Mouse (Mus musculus) cortical plate, adult 2 months (tissue): ENCODE measurements around the gene BC035044.

Experiments used
- CTCF ChIP-seq: fragments of 200-500 bp; IDR thresholded peaks from 2 replicates; pipeline ENCODE4 v1.5.1; 2011; ENCODE audit warnings: mild to moderate bottlenecking, control low read depth, low read length; ENCODE audit not compliant: insufficient read depth; ENCODE audit errors: extremely low read depth
- POLR2A ChIP-seq: fragments of 200-500 bp; IDR thresholded peaks from 2 replicates; pipeline ENCODE4 v1.6.1; 2011; ENCODE audit warnings: mild to moderate bottlenecking, low read length, control low read depth; ENCODE audit not compliant: insufficient read depth; ENCODE audit errors: extremely low read depth

DNA sequence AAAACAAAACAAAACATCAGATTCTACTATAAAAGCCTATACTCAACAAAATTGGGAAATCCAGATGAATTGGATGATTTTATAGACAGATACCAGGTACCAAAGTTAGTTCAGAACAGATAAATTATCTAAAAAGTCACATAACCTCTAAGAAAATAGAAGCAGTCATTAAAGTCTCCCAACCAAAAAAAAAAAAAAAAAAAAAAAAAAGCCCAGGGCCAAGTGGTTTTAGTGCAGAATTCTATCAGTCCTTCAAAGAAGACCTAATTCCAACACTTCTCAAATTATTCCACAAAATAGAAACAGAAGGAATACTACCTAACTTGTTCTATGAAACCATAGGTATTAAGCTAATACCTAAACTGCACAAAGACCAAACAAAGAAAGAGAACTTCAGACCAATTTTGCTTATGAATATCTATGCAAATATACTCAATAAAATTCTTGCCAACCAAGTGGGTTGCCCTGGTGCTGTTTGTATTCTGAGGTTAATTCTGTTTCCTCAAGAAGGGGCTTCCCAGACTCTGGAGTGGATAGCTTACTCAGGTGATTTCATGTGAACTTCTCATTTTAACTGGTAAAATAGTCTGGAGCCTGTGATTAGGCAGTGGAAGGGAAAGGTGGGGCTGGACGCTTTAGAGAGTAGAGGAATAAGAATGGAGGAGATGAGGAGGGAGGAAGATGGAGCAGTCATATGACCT, 18.9 kb downstream of the BC035044 start:
- TF ChIP-seq POLR2A, result no peak
- TF ChIP-seq CTCF, result no peak
